In the genomic region with DNA sequence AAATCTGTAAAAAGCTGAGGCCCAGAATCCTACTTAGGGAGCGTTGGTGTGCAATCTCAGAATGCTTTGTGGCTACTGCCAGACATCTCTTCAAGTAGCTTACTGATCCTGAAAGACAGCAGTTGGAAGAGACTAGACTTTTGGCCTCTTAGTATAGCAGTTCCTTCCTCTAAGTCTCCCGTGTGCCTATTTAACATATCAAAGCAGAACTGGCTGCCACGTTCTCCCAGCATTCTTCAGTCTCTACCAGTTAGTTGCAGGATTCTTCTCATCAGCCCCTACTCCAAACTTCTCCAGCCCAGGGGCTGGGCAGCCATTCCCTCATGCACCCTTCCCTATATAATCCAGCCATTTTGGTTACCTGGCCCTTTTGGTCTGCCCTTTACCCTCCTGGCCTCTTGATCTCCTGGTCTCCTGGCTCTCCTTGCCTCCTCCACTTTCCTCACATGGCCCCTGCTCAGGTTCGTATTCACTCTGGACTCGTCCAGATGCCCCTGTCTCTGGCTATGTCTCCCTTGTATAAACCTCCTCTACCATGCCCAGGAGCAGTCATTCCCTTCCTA, we compare ENCODE assay signal across 8 mouse cellular contexts. TPM values are rescaled to one million over a fixed set of nuclear protein-coding genes. Genes with fewer than 3 reads are reported as not detected.
DNase-seq lines count a peak whose midpoint lies in the region; ATAC-seq and TF ChIP-seq lines count a peak whose summit lies in the region.

No protein-coding gene starts in this region.

- peak overlapping the region; percentile 69 for H3K4me2 ChIP-seq in hindbrain, embryonic 16.5 days (ENCODE audit: low read length)
- peak overlapping the region; percentile 60 for H3K4me2 ChIP-seq in midbrain, embryonic 16.5 days (ENCODE audit: low read length)

- peaks cover 9% of the 10 kb centered on the region; the same call in 1 of the 2 replicates for H3K4me1 ChIP-seq in spleen, adult 2 months (ENCODE audit: control insufficient read depth, insufficient read depth, insufficient read length)
- peaks cover 25% of the 10 kb centered on the region for H3K4me1 ChIP-seq in hindbrain, embryonic 16.5 days (ENCODE audit: control insufficient read depth, insufficient read depth, low read depth, low read length)
- peaks cover 29% of the 10 kb centered on the region for H3K4me1 ChIP-seq in midbrain, embryonic 16.5 days (ENCODE audit: control insufficient read depth, insufficient read depth, low read length)

- peak overlapping the region; percentile 47 for H3K9ac ChIP-seq in hindbrain, embryonic 16.5 days (ENCODE audit: low read depth, low read length)
- no peak overlapping the region; the same call in 1 of the 2 replicates for H3K9ac ChIP-seq in midbrain, embryonic 16.5 days (ENCODE audit: low read depth, low read length)

- H3K36me3 ChIP-seq in spleen, adult 2 months (ENCODE audit: control insufficient read depth, insufficient read depth, low read length), result no peaks in the 10 kb centered on the region; the same call in 1 of the 2 replicates
- H3K36me3 ChIP-seq in hindbrain, embryonic 16.5 days (ENCODE audit: control insufficient read depth, insufficient read depth, low read length), result no peaks in the 10 kb centered on the region
- no peaks in the 10 kb centered on the region for H3K36me3 ChIP-seq in midbrain, embryonic 16.5 days (ENCODE audit: control insufficient read depth, insufficient read depth, low read length)

- H3K9me3 ChIP-seq in hindbrain, embryonic 16.5 days (ENCODE audit: control insufficient read depth, low read length), result no peaks in the 10 kb centered on the region
- no peaks in the 10 kb centered on the region for H3K9me3 ChIP-seq in midbrain, embryonic 16.5 days (replicated peaks; ENCODE audit: control insufficient read depth, low read length, poor library complexity, severe bottlenecking)

- TF ChIP-seq CTCF in spleen, adult 2 months (IDR thresholded peaks at IDR 0.05; ENCODE audit: extremely low read depth, insufficient read depth, insufficient read length, insufficient replicate concordance), result no peak

- TF ChIP-seq POLR2A in spleen, adult 2 months (IDR thresholded peaks at IDR 0.05; ENCODE audit: low read depth, low read length), result no peak

- H3K27me3 ChIP-seq in spleen, adult 2 months (ENCODE audit: control insufficient read depth, insufficient read depth, low read length), result no peaks in the 10 kb centered on the region
- no peaks in the 10 kb centered on the region for H3K27me3 ChIP-seq in hindbrain, embryonic 16.5 days (replicated peaks; ENCODE audit: control insufficient read depth, insufficient read depth, low read length)
- H3K27me3 ChIP-seq in midbrain, embryonic 16.5 days (ENCODE audit: control insufficient read depth, insufficient read depth, low read depth, low read length), result no peaks in the 10 kb centered on the region

- peak; percentile 11 for DNase-seq in embryo, embryonic 10 days (ENCODE audit: low spot score)
- DNase-seq in embryo, embryonic 11 days, result no peak
- no peak for DNase-seq in spleen, adult 2 months (ENCODE audit: low read depth in 1 of 2, low spot score in 2 of 2)
- DNase-seq in spleen, postnatal 36 days (ENCODE audit: low spot score in 2 of 2), result no peak
- no peak for DNase-seq in urinary bladder, postnatal 14 days (ENCODE audit: low spot score)
- DNase-seq in frontal cortex, postnatal 36 days (ENCODE audit: low spot score in 2 of 2), result no peak

- no peak for ATAC-seq in hindbrain, embryonic 16.5 days
- no peak for ATAC-seq in midbrain, embryonic 16.5 days

- peak overlapping the region; percentile 71; the same call in 1 of the 2 replicates for H3K4me3 ChIP-seq in spleen, adult 2 months (ENCODE audit: extremely low read depth, insufficient read depth, insufficient read length)
- peak overlapping the region; percentile 54 for H3K4me3 ChIP-seq in hindbrain, embryonic 16.5 days (ENCODE audit: low read length)
- peak overlapping the region; percentile 91 for H3K4me3 ChIP-seq in midbrain, embryonic 16.5 days (ENCODE audit: low read depth, low read length)

- 33% methylated on average over 5 of the region's 5 CpGs for WGBS in spleen, adult 2 months
- 21% methylated on average over 5 of the region's 5 CpGs for WGBS in hindbrain, embryonic 16.5 days
- WGBS in midbrain, embryonic 16.5 days, result 21% methylated on average over 5 of the region's 5 CpGs

- H3K27ac ChIP-seq in spleen, adult 2 months (ENCODE audit: insufficient read depth, low read length), result peak overlapping the region; percentile 53; the same call in 1 of the 2 replicates
- peak overlapping the region; percentile 57 for H3K27ac ChIP-seq in hindbrain, embryonic 16.5 days (ENCODE audit: low read depth, low read length)
- peak overlapping the region; percentile 31 for H3K27ac ChIP-seq in midbrain, embryonic 16.5 days (ENCODE audit: low read length)

RNA-seq across cellular contexts. Expression of a gene that starts 1.2 kb away (rescaled TPM):
- polyA plus RNA-seq in spleen, adult 2 months (2012; rRNA removed), result 2.5 and 3.1 TPM in 2 replicates
- 17.5 and 20.1 TPM in 2 replicates for polyA plus RNA-seq in hindbrain, embryonic 16.5 days (2015; fragmentation: Nextera tagmentation; extraction: Ambion mirVana)
- 20.9 and 22.6 TPM in 2 replicates for polyA plus RNA-seq in midbrain, embryonic 16.5 days (2015; fragmentation: Nextera tagmentation; extraction: Ambion mirVana)
